8 mouse cellular contexts compared by ENCODE assay signal in genomic region chr5:23251462-23252224, GRCm38 (mm10).
DNase-seq lines count a peak whose midpoint lies in the region; ATAC-seq and TF ChIP-seq lines count a peak whose summit lies in the region.
"Had no signal": no experiment of that assay in that cellular context is flagged by ENCODE, and none has a peak within 500 bp of the region (broad histone marks: within the 10 kb centered on the region; RNA-seq: fewer than 3 reads in every experiment).

No protein-coding gene starts in this region.

- intact Hi-C loops in heart, postnatal 25 days (cut with DNase I): loop anchor here (2.0 kb wide), 1 partner anchor 33 kb away; no protein-coding TSS in a partner anchor
- intact Hi-C loops in left cerebral cortex, postnatal 10 days (cut with DNase I): no loop called here

- no peaks in the 10 kb centered on the region for H3K36me3 ChIP-seq in ES-Bruce4 (ENCODE audit: control insufficient read depth, insufficient read depth, low read length, poor library complexity, severe bottlenecking)
- no peaks in the 10 kb centered on the region for H3K36me3 ChIP-seq in embryonic facial prominence, embryonic 15.5 days
- H3K36me3 ChIP-seq in midbrain, embryonic 16.5 days (ENCODE audit: control insufficient read depth, insufficient read depth, low read length): no peaks in the 10 kb centered on the region
- H3K36me3 ChIP-seq in stomach, embryonic 15.5 days: no peaks in the 10 kb centered on the region

- no peak overlapping the region for H3K27ac ChIP-seq in ES-Bruce4 (ENCODE audit: insufficient read depth, low read length)
- H3K27ac ChIP-seq in embryonic facial prominence, embryonic 15.5 days (replicated peaks): no peak overlapping the region
- H3K27ac ChIP-seq in midbrain, embryonic 16.5 days (ENCODE audit: low read length): no peak overlapping the region
- peak overlapping the region; percentile 44; the same call in 1 of the 2 replicates for H3K27ac ChIP-seq in stomach, embryonic 15.5 days
- H3K27ac ChIP-seq: macrophage had no signal

- H3K4me1 ChIP-seq in ES-Bruce4 (ENCODE audit: control insufficient read depth, insufficient read depth, low read length): no peaks in the 10 kb centered on the region
- H3K4me1 ChIP-seq in embryonic facial prominence, embryonic 15.5 days: peaks cover 23% of the 10 kb centered on the region
- peaks cover 4% of the 10 kb centered on the region; the same call in 1 of the 2 replicates for H3K4me1 ChIP-seq in midbrain, embryonic 16.5 days (ENCODE audit: control insufficient read depth, insufficient read depth, low read length)
- H3K4me1 ChIP-seq in stomach, embryonic 15.5 days: peaks cover 8% of the 10 kb centered on the region; the same call in 1 of the 2 replicates

- WGBS in embryonic facial prominence, embryonic 15.5 days: 25% methylated on average over 12 of the region's 12 CpGs
- 44% methylated on average over 12 of the region's 12 CpGs for WGBS in midbrain, embryonic 16.5 days
- 18% methylated on average over 12 of the region's 12 CpGs for WGBS in stomach, embryonic 15.5 days

- H3K4me2 ChIP-seq in embryonic facial prominence, embryonic 15.5 days (replicated peaks): peak overlapping the region; percentile 9; the same call in 1 of the 2 replicates
- H3K4me2 ChIP-seq in midbrain, embryonic 16.5 days (ENCODE audit: low read length): 0 out of 2 replicates have a peak overlapping the region, but pooled peaks have one; percentile 26
- peak overlapping the region; percentile 27; the same call in 1 of the 2 replicates for H3K4me2 ChIP-seq in stomach, embryonic 15.5 days

- H3K4me3 ChIP-seq in ES-Bruce4 (ENCODE audit: low read depth, low read length): no peak overlapping the region
- H3K4me3 ChIP-seq in embryonic facial prominence, embryonic 15.5 days (replicated peaks): no peak overlapping the region
- H3K4me3 ChIP-seq in midbrain, embryonic 16.5 days (ENCODE audit: low read depth, low read length): no peak overlapping the region
- no peak overlapping the region for H3K4me3 ChIP-seq in stomach, embryonic 15.5 days (replicated peaks)

- H3K9me3 ChIP-seq in ES-Bruce4 (replicated peaks; ENCODE audit: control insufficient read depth, insufficient read depth, low read length, poor library complexity, severe bottlenecking): peaks cover 6% of the 10 kb centered on the region
- H3K9me3 ChIP-seq in embryonic facial prominence, embryonic 15.5 days (replicated peaks): no peaks in the 10 kb centered on the region
- H3K9me3 ChIP-seq in midbrain, embryonic 16.5 days (replicated peaks; ENCODE audit: control insufficient read depth, low read length, poor library complexity, severe bottlenecking): no peaks in the 10 kb centered on the region
- H3K9me3 ChIP-seq in stomach, embryonic 15.5 days: no peaks in the 10 kb centered on the region

- H3K27me3 ChIP-seq in ES-Bruce4 (ENCODE audit: control insufficient read depth, insufficient read depth, low read length, poor library complexity, severe bottlenecking): no peaks in the 10 kb centered on the region
- no peaks in the 10 kb centered on the region for H3K27me3 ChIP-seq in embryonic facial prominence, embryonic 15.5 days
- H3K27me3 ChIP-seq in midbrain, embryonic 16.5 days (ENCODE audit: control insufficient read depth, insufficient read depth, low read depth, low read length): no peaks in the 10 kb centered on the region
- H3K27me3 ChIP-seq in stomach, embryonic 15.5 days (replicated peaks): no peaks in the 10 kb centered on the region

- peak; percentile 29; the same call in 1 of the 2 replicates for ATAC-seq in embryonic facial prominence, embryonic 15.5 days (ENCODE audit: insufficient number of reproducible peaks, low FRiP score, low TSS enrichment, low read depth)
- ATAC-seq in midbrain, embryonic 16.5 days: peak; percentile 23; the same call in 1 of the 2 replicates
- peak; percentile 58 for ATAC-seq in stomach, embryonic 15.5 days (ENCODE audit: insufficient read depth, low FRiP score, low read depth)

- DNase-seq in adrenal gland, adult (ENCODE audit: inconsistent age in 2 of 2, low spot score in 1 of 2): peak; percentile 75 to 91
- peak; percentile 72 for DNase-seq in heart, postnatal 25 days (ENCODE audit: low spot score)
- DNase-seq in left cerebral cortex, postnatal 10 days (ENCODE audit: extremely low spot score in 1 of 2, low spot score in 2 of 2): peak; percentile 9 to 88

- no peak for TF ChIP-seq POLR2A in ES-Bruce4 (IDR thresholded peaks at IDR 0.05; ENCODE audit: insufficient read depth, low read length)

- TF ChIP-seq EP300 in ES-Bruce4 (IDR thresholded peaks at IDR 0.05; ENCODE audit: insufficient read depth, low read depth, low read length): no peak

- H3K9ac ChIP-seq in ES-Bruce4 (ENCODE audit: low read depth, poor library complexity, severe bottlenecking): no peak overlapping the region
- no peak overlapping the region for H3K9ac ChIP-seq in embryonic facial prominence, embryonic 15.5 days
- H3K9ac ChIP-seq in midbrain, embryonic 16.5 days (ENCODE audit: low read depth, low read length): no peak overlapping the region
- no peak overlapping the region for H3K9ac ChIP-seq in stomach, embryonic 15.5 days

- peak; percentile 55 for TF ChIP-seq CTCF in ES-Bruce4 (IDR thresholded peaks at IDR 0.05; ENCODE audit: low read depth, low read length)
